Mouse (Mus musculus) ES-Bruce4 (cell line): ENCODE measurements at regions not wholly inside any gene's neighbourhood (a gene's known extent, or its start where the extent isn't known, plus 50 kb on each side); places are given as distances from the start of the nearest gene placed in this dataset.

ENCODE experiments used
- H3K27ac ChIP-seq: 2 replicates; pipeline ENCODE4 v1.5.1; 2012; ENCODE audit warnings: low read length, inconsistent platforms; ENCODE audit not compliant: insufficient read depth
- H3K27me3 ChIP-seq: 2 replicates; pipeline ENCODE4 v1.6.1; 2012; ENCODE audit warnings: mild to moderate bottlenecking, low read length, inconsistent platforms; ENCODE audit not compliant: control insufficient read depth, poor library complexity, insufficient read depth, severe bottlenecking
- H3K36me3 ChIP-seq: 2 replicates; pipeline ENCODE4 v1.6.1; 2012; ENCODE audit warnings: inconsistent platforms, mild to moderate bottlenecking, low read length, moderate library complexity; ENCODE audit not compliant: control insufficient read depth, poor library complexity, insufficient read depth, severe bottlenecking
- H3K4me1 ChIP-seq: one replicate; pipeline ENCODE4 v1.8.1; 2011; ENCODE audit warnings: low read length; ENCODE audit not compliant: control insufficient read depth, insufficient read depth
- H3K4me3 ChIP-seq: 2 replicates; pipeline ENCODE4 v1.5.1; 2011; ENCODE audit warnings: low read depth, mild to moderate bottlenecking, low read length
- H3K9ac ChIP-seq: 2 replicates; pipeline ENCODE4 v1.6.1; 2012; ENCODE audit warnings: low read depth, mild to moderate bottlenecking, inconsistent platforms; ENCODE audit not compliant: poor library complexity, severe bottlenecking
- H3K9me3 ChIP-seq: replicated peaks from 2 replicates; pipeline ENCODE4 v1.6.1; 2012; ENCODE audit warnings: mild to moderate bottlenecking, low read length, inconsistent platforms; ENCODE audit not compliant: control insufficient read depth, poor library complexity, insufficient read depth, severe bottlenecking
- CTCF ChIP-seq: IDR thresholded peaks from one replicate; pipeline ENCODE4 v1.8.1; 2011; ENCODE audit warnings: low read depth, low read length
- EP300 ChIP-seq: IDR thresholded peaks from 2 replicates; pipeline ENCODE4 v1.6.1; 2011; ENCODE audit warnings: low read depth, low read length; ENCODE audit not compliant: insufficient read depth
- POLR2A ChIP-seq: IDR thresholded peaks from one replicate; pipeline ENCODE4 v1.8.1; 2011; ENCODE audit warnings: low read length; ENCODE audit not compliant: insufficient read depth

DNA sequence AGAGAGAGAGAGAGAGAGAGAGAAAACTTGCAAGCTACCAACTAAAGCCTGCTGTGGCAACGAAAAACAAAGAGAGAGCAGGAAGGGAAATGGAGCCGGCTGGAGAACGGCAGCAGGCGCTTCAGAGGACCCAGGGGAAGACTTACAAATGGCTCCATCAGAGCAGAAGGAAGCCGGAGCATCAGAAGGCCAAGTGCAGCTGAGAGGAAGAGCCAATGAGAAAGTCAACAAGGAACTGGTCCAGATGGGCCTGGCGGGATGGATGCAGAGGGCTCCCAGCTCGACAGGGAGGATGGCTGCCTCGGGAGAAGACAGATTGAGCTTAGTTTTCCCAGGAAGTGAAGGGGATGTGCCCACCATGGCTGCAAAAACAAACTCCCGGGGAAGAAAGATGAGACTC lies 127.2 kb upstream of the Mgmt start:
- no peaks in the 10 kb centered on the region; the same call in 1 of the 2 replicates for H3K27me3 ChIP-seq
- no peaks in the 10 kb centered on the region for H3K36me3 ChIP-seq
- no peaks in the 10 kb centered on the region for H3K9me3 ChIP-seq
- TF ChIP-seq POLR2A (no peak), CTCF (no peak), EP300 (no peak)
- H3K9ac ChIP-seq, result no peak overlapping the region
- no peaks in the 10 kb centered on the region for H3K4me1 ChIP-seq
- no peak overlapping the region for H3K27ac ChIP-seq
- no peak overlapping the region for H3K4me3 ChIP-seq

DNA sequence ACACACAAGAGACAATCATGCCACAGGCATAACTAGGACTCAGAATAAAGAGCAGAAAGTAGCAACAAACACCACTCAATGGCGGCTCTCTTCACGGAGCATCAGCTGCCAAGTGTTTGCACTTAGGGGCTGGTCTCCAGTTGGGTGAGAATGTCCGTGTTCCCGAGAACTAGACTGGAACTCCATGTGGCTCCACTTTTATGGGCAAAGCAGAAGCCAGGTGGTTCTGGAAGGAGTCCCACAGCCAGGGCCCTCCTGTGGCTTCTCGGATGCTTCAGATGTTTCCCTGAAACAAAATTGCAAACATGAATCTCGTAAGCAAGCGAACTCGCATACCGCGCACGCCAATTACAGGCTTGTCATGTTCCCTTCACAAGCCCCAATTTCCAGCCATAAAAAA lies 113.7 kb upstream of the Mgmt start:
- no peak for TF ChIP-seq CTCF
- Histone ChIP-seq H3K9ac (no peak overlapping the region), H3K9me3 (no peaks in the 10 kb centered on the region), H3K4me1 (no peaks in the 10 kb centered on the region), H3K27ac (no peak overlapping the region), H3K36me3 (no peaks in the 10 kb centered on the region), H3K27me3 (no peaks in the 10 kb centered on the region), H3K4me3 (no peak overlapping the region)

GRCm38 (mm10) chr7:136791162-136791561 lies 103.3 kb upstream of the Mgmt start:
- no peak for TF ChIP-seq CTCF
- TF ChIP-seq POLR2A, result no peak
- TF ChIP-seq EP300, result no peak
- Histone ChIP-seq H3K9me3 (no peaks in the 10 kb centered on the region), H3K9ac (no peak overlapping the region), H3K4me3 (no peak overlapping the region), H3K36me3 (no peaks in the 10 kb centered on the region), H3K27me3 (no peaks in the 10 kb centered on the region), H3K27ac (no peak overlapping the region), H3K4me1 (no peaks in the 10 kb centered on the region)

GRCm38 (mm10) chr7:136792131-136792530 lies 102.3 kb upstream of the Mgmt start:
- no peak overlapping the region for H3K27ac ChIP-seq

DNA sequence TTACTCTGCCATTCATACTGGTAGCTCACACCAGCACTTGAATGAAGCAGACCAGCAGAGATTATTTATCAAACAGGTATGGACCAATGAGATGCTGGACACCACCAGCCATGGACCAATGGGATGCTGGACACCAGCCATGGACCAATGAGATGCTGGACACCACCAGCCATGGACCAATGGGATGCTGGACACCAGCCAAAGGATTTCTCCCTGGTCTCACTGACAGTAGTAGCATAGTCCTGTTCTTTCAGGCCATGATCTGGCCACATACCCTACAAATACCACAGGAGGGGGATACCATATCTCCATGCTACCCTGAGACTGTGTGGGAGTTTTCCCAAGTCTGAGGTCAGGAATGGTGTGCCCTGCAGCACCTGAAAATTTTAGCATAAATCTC lies 98.0 kb upstream of the Mgmt start:
- H3K36me3 ChIP-seq, result no peaks in the 10 kb centered on the region
- no peak overlapping the region for H3K4me3 ChIP-seq
- H3K4me1 ChIP-seq, result no peaks in the 10 kb centered on the region
- no peak overlapping the region for H3K9ac ChIP-seq
- TF ChIP-seq EP300 (no peak), CTCF (no peak), POLR2A (no peak)
- no peaks in the 10 kb centered on the region for H3K27me3 ChIP-seq
- no peak overlapping the region for H3K27ac ChIP-seq
- no peaks in the 10 kb centered on the region for H3K9me3 ChIP-seq

More at GRCm38 (mm10) chr7:136792131-136792530, 102.3 kb upstream of the Mgmt start:
- H3K9ac ChIP-seq, result no peak overlapping the region
- TF ChIP-seq CTCF (no peak), EP300 (no peak), POLR2A (no peak)
- H3K9me3 ChIP-seq, result no peaks in the 10 kb centered on the region
- H3K27me3 ChIP-seq, result no peaks in the 10 kb centered on the region
- no peak overlapping the region for H3K4me3 ChIP-seq
- H3K36me3 ChIP-seq, result no peaks in the 10 kb centered on the region
- no peaks in the 10 kb centered on the region for H3K4me1 ChIP-seq

DNA sequence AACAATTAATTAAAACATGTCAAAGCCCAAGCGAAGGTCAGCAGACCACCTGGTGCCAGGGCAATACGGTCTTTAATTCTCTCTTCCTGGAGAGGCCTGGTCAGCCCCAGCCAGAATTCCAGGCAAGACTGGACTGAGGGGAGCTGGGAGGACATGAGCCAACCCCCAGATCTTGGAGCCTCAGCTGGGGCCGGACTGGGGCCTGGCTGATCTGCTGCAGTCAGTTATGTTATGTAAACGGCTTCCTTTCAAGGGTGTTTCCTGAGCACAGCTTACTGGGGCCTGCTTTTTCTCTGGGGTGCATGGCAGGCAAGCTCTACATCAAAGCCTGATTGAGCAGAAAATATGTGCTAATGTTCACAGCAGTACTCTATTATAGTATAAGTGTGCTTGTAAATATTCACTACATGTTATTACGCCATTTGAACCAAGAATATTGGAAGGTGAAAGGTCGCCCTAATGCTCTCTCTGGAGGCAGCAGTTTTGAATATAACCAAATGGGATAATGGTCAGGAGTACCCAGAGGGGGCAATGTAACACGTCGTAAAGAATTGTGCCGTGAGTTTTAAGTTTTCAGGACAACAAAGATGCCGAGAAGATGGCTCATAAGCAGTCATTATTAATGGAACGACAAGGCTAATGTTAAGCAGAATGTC lies 96.5 kb upstream of the Mgmt start:
- TF ChIP-seq EP300, result no peak
- TF ChIP-seq POLR2A, result no peak
- no peak for TF ChIP-seq CTCF
- Histone ChIP-seq H3K9ac (no peak overlapping the region), H3K4me1 (no peaks in the 10 kb centered on the region), H3K36me3 (no peaks in the 10 kb centered on the region), H3K4me3 (no peak overlapping the region), H3K9me3 (no peaks in the 10 kb centered on the region), H3K27me3 (no peaks in the 10 kb centered on the region), H3K27ac (no peak overlapping the region)

GRCm38 (mm10) chr7:136798605-136799004 lies 95.8 kb upstream of the Mgmt start:
- Histone ChIP-seq H3K4me1 (no peaks in the 10 kb centered on the region), H3K36me3 (no peaks in the 10 kb centered on the region), H3K9me3 (no peaks in the 10 kb centered on the region), H3K27ac (no peak overlapping the region), H3K9ac (no peak overlapping the region), H3K4me3 (no peak overlapping the region), H3K27me3 (no peaks in the 10 kb centered on the region)
- TF ChIP-seq CTCF (no peak), POLR2A (no peak), EP300 (no peak)
